Mouse (Mus musculus) lung, postnatal 0 days (tissue): Measurements from ENCODE around the gene Tespa1.
"Not testable (repeated sequence)": the region's sequence is repeated elsewhere in the genome, so short reads cannot be mapped to it uniquely, and the experiment has no call there.

Experiments
- CTCF ChIP-seq: IDR thresholded peaks from 2 replicates; pipeline ENCODE4 v1.5.1; 2016; ENCODE audit warnings: antibody characterized with exemption, mild to moderate bottlenecking
- EP300 ChIP-seq: IDR thresholded peaks from 2 replicates; pipeline ENCODE4 v1.6.1; 2016; ENCODE audit warnings: antibody characterized with exemption, mild to moderate bottlenecking, control low read depth

- peak; percentile 53 for TF ChIP-seq CTCF
- TF ChIP-seq EP300, result not testable (repeated sequence)
These were observed 23.9 kb upstream of the Tespa1 start for GRCm38 (mm10) chr10:130298748-130299147.
